Mouse (Mus musculus) spleen, adult 2 months (tissue): Measurements from ENCODE around the gene Smndc1. TPM values are rescaled to one million over a fixed set of nuclear protein-coding genes. Genes with fewer than 3 reads are reported as not detected.

ENCODE experiments used
- DNase-seq, 2 experiments: peaks; one replicate each; pipeline versions ENCODE4 v3.0.0 to v3.0.0-alpha.2; 2012 to 2021; ENCODE audit warnings: low spot score in 2 of 2, low read depth in 1 of 2
- H3K27ac ChIP-seq: fragments of 200-500 bp; 2 replicates; pipeline ENCODE4 v1.5.1; 2012; ENCODE audit warnings: low read length, inconsistent platforms; ENCODE audit not compliant: insufficient read depth
- H3K27me3 ChIP-seq: fragments of 200-500 bp; 2 replicates; pipeline ENCODE4 v1.6.1; 2012; ENCODE audit warnings: mild to moderate bottlenecking, moderate library complexity, low read length, inconsistent platforms; ENCODE audit not compliant: control insufficient read depth, insufficient read depth
- H3K36me3 ChIP-seq: fragments of 200-500 bp; 2 replicates; pipeline ENCODE4 v1.6.1; 2012; ENCODE audit warnings: mild to moderate bottlenecking, low read length, inconsistent platforms; ENCODE audit not compliant: control insufficient read depth, insufficient read depth
- H3K4me1 ChIP-seq: fragments of 200-500 bp; 2 replicates; pipeline ENCODE4 v1.6.1; 2011; ENCODE audit warnings: inconsistent platforms; ENCODE audit not compliant: control insufficient read depth, insufficient read depth, insufficient read length
- H3K4me3 ChIP-seq: fragments of 200-500 bp; 2 replicates; pipeline ENCODE4 v1.5.1; 2011; ENCODE audit warnings: mild to moderate bottlenecking, inconsistent platforms; ENCODE audit not compliant: insufficient read depth, insufficient read length; ENCODE audit errors: extremely low read depth
- CTCF ChIP-seq: fragments of 200-500 bp; IDR thresholded peaks from 2 replicates; pipeline ENCODE4 v1.5.1; 2011; ENCODE audit warnings: mild to moderate bottlenecking, inconsistent platforms; ENCODE audit not compliant: insufficient read depth, insufficient read length, insufficient replicate concordance; ENCODE audit errors: extremely low read depth
- POLR2A ChIP-seq: fragments of 200-500 bp; IDR thresholded peaks from 2 replicates; pipeline ENCODE4 v1.6.1; 2011; ENCODE audit warnings: low read depth, low read length, inconsistent platforms
- WGBS: fragments of 180-500 bp; shearing (Covaris S2); methylation state at CpG from one replicate; pipeline ENCODE4 v1.1.7; 2018; 5-methylcytosine and 5-hydroxymethylcytosine counted together
- polyA plus RNA-seq: library from polyadenylated mRNA; depleted of rRNA; stranded (reverse); fragments of >200 nt; gene quantifications from 2 replicates; pipeline ENCODE4 v1.2.3, GENCODE M21; 2012

Gene Smndc1
- polyA plus RNA-seq, 1 experiment, result 3.1 TPM

DNA sequence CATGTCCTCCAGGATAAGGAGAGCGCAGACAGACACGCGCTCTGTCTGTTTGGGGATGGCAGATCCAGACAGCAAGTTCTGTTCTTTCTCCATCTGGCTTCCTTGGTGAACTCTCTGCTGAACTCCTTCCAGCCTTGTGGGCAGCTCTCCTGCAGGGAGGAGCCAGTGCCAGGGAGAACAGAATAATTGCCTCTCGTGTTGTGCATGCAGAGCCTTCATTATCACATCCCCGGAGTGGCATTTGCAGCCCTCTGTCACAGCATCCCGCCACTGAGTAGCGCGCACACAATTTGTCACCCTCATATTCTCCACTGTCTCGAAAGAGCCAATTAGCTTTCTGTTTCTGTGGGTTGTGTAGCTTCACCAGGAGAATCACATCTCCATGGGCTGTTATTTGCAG is 40.0 kb upstream of the Smndc1 start:
- no peak overlapping the region for H3K27ac ChIP-seq
- TF ChIP-seq POLR2A, result no peak
- TF ChIP-seq CTCF, result no peak

DNA sequence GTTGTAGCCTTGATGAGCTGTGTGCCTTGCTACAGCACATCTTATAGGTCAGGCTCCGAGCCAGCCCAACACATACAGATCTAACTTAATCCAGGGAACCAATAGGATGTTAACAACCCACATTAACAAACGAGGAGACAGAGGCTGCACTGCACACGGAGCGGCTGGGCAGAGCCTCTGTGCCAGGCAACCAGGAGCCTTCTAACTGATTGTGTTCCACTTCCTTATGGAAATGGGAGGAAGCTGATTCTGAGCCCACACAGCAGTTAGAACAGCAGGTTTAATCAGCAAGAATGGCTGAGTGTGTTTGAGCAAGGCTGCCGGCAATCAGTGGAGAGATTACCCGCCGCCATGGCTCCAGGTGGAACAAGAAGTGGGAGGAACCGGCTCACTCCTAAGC is 37.4 kb upstream of the Smndc1 start:
- H3K27me3 ChIP-seq, result no peaks in the 10 kb centered on the region
- WGBS, result 79% methylated on average over 8 of the region's 8 CpGs

More for the DNA sequence above, 40.0 kb upstream of the Smndc1 start:
- DNase-seq, result no peak
- Histone ChIP-seq H3K4me3 (no peak overlapping the region), H3K27me3 (no peaks in the 10 kb centered on the region), H3K4me1 (peaks cover 31% of the 10 kb centered on the region; the same call in 1 of the 2 replicates), H3K36me3 (no peaks in the 10 kb centered on the region)
- 89% methylated on average over 9 of the region's 9 CpGs for WGBS

DNA sequence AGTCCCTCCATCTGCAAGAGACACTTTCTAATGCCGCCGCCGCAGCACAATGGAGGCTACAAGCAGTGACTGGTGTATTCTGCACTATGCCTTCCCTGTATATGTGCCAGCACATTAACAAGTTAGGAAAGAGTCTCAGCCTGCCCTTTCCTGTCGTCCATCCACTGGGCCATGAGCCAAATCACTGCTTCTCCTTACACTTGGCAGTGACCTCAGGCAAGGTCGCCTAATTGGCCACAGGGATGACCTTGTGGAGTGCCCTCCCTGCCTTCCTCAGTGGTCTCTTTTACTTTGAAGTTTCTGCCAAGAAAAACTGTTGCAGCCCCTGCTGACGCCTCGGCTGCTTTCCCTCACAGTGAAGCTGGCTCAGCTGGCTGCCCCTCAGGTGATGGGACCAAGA is 37.0 kb upstream of the Smndc1 start:
- TF ChIP-seq POLR2A (no peak), CTCF (no peak)
- 84% methylated on average over 7 of the region's 7 CpGs for WGBS

More for the DNA sequence above, 37.4 kb upstream of the Smndc1 start:
- H3K4me3 ChIP-seq, result no peak overlapping the region
- no peaks in the 10 kb centered on the region for H3K36me3 ChIP-seq
- no peak overlapping the region for H3K27ac ChIP-seq
- H3K4me1 ChIP-seq, result peaks cover 26% of the 10 kb centered on the region; the same call in 1 of the 2 replicates
- no peak for DNase-seq
- TF ChIP-seq CTCF, result no peak
- no peak for TF ChIP-seq POLR2A

DNA sequence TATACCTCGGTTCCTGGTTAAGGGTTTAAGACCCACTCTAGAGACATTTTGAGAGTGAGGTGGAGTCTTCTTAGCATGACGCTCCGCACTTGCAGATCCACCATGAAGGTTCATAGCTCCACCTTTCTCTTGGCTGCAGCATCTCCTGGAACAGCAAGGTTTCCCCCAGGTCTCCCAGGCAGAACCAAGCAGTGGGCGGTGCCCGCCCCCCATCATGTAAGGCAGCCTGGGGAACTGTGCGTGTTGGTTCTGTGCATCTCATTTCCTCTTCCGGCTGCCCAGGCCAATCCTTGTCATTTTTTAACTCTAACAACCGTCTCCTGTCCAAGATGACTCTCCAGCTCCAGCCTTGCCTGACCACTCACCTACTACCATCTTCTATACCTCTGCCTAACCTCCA is 35.4 kb upstream of the Smndc1 start:
- H3K36me3 ChIP-seq, result no peaks in the 10 kb centered on the region
- H3K4me3 ChIP-seq, result no peak overlapping the region
- DNase-seq, result peak in 1 of 2 experiments; percentile 42
- H3K4me1 ChIP-seq, result peaks cover 34% of the 10 kb centered on the region
- H3K27me3 ChIP-seq, result no peaks in the 10 kb centered on the region
- WGBS, result 46% methylated on average over 8 of the region's 8 CpGs
- TF ChIP-seq CTCF, result no peak
- no peak for TF ChIP-seq POLR2A
- H3K27ac ChIP-seq, result peak overlapping the region; percentile 96

More for the DNA sequence above, 37.0 kb upstream of the Smndc1 start:
- H3K36me3 ChIP-seq, result no peaks in the 10 kb centered on the region
- peaks cover 30% of the 10 kb centered on the region; the same call in 1 of the 2 replicates for H3K4me1 ChIP-seq
- H3K27ac ChIP-seq, result no peak overlapping the region
- H3K27me3 ChIP-seq, result no peaks in the 10 kb centered on the region
- no peak overlapping the region for H3K4me3 ChIP-seq
- no peak for DNase-seq

DNA sequence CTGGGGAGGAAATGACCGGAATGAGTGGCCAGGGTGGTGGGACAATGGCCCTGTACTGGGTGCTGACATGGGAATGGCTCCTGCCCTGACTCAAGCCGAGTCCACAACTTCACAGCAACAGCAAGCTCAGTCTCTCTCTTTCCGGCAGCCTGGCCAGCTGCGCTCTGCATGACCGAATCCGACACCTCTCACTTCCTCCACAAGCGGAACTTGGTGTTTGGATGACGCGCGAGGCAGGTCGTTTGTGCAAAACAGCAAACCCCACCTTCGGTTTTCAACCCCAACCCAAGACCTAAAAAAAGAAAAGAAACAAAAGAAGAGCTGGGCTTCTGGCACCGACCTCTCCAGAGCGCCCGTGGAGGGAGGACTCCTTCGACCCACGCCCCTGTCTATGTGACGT is 34.3 kb upstream of the Smndc1 start:
- H3K27ac ChIP-seq, result peak overlapping the region; percentile 97

DNA sequence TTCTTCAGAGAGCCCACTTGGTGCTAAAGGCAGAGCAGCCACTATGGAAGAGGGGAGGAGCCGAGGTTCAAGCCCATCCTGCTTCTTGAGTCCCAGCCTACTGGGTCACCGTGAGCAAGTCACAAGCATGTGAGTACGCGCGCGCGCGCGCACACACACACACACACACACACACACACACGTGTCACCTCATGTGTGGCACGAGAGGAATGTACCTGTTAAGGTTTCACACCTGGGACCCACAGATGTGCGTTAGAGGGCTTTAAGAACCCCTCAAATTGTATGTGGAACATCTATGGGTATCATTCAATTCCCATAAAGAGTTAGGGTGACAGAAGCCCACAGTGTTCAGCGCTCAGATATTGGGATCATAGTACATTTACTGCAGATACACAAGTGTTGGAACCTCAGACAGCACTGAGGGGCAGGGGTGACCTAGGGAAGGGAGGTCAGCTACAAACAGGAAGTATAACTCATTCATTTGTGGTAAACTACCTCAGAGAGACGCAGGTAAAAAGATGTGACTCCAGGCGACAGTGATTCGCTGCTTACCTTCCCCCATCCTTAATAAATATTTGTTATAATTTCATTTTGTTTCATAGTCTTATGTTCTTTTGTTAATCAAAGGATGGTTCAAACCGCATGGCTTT is 33.6 kb upstream of the Smndc1 start:
- peak overlapping the region; percentile 47; the same call in 1 of the 2 replicates for H3K4me3 ChIP-seq
- no peaks in the 10 kb centered on the region for H3K27me3 ChIP-seq
- H3K36me3 ChIP-seq, result no peaks in the 10 kb centered on the region
- H3K27ac ChIP-seq, result peak overlapping the region; percentile 97
- 8% methylated on average over 17 of the region's 17 CpGs for WGBS
- H3K4me1 ChIP-seq, result peaks cover 34% of the 10 kb centered on the region
- TF ChIP-seq CTCF (no peak), POLR2A (peak; percentile 20; the same call in 1 of the 2 replicates)
- DNase-seq, result peak; percentile 45 to 77

More for the DNA sequence above, 34.3 kb upstream of the Smndc1 start:
- Histone ChIP-seq H3K27me3 (no peaks in the 10 kb centered on the region), H3K36me3 (no peaks in the 10 kb centered on the region), H3K4me1 (peaks cover 34% of the 10 kb centered on the region), H3K4me3 (peak overlapping the region; percentile 47)
- peak; percentile 91 to 99 for DNase-seq
- WGBS, result 4% methylated on average over 18 of the region's 18 CpGs
- TF ChIP-seq CTCF, result no peak
- TF ChIP-seq POLR2A, result peak; percentile 82

DNA sequence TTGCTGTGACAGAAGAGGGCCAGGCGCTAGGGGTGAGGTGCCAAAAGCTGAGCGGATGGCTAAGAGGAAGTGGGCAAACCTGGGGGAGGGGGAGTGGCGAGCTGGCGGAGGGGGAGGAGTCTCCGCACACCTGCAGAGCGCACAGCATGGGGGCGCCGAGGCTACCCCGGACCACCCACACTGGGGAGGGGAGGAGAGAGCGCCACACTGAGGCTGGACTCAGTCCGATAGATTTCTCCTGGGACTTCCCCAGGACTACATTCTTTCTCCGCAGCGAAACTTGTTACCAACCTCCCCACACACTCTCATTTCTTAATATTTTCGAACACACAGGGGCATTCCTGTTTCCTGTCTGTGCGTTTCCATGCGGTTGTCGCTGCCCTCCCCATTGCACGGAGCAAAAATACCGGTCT is 33.0 kb upstream of the Smndc1 start:
- WGBS, result 6% methylated on average over 19 of the region's 19 CpGs
- TF ChIP-seq CTCF (0 out of 2 replicates have a peak, but pooled peaks have one; percentile 2), POLR2A (no peak)
- peak; percentile 81 to 85 for DNase-seq
- Histone ChIP-seq H3K36me3 (no peaks in the 10 kb centered on the region), H3K4me1 (peaks cover 34% of the 10 kb centered on the region), H3K27ac (peak overlapping the region; percentile 97), H3K27me3 (no peaks in the 10 kb centered on the region), H3K4me3 (peak overlapping the region; percentile 47; the same call in 1 of the 2 replicates)
